Mouse (Mus musculus) thymus, adult 18-20 months (tissue): Measurements from ENCODE around the gene BC053393.
"Not testable (repeated sequence)": the region's sequence is repeated elsewhere in the genome, so short reads cannot be mapped to it uniquely, and the experiment has no call there.

Experiments
- DNase-seq, 2 experiments: peaks; one replicate each; pipeline ENCODE4 v3.0.0; 2022; ENCODE audit warnings: mixed read lengths in 2 of 2

The BC053393 gene

GRCm38 (mm10) chr11:46571327-46571726 lies at the start of gene BC053393:
BC053393 (plus strand) TSS chr11:46571536.
- no peak for DNase-seq

GRCm38 (mm10) chr11:46522719-46523118 lies 48.6 kb upstream of the BC053393 start:
- no peak for DNase-seq

- DNase-seq = no peak
Observed at GRCm38 (mm10) chr11:46523912-46524311, 47.4 kb upstream of the BC053393 start, which contains the start of gene Gm12169. Gm12169 (plus strand) TSS chr11:46524212.

- no peak for DNase-seq
Observed at GRCm38 (mm10) chr11:46530149-46530548, 41.2 kb upstream of the BC053393 start.

GRCm38 (mm10) chr11:46536978-46537377 lies 34.4 kb upstream of the BC053393 start:
- DNase-seq = no peak

- no peak for DNase-seq
Observed at GRCm38 (mm10) chr11:46543530-46543929, 27.8 kb upstream of the BC053393 start.

- no peak for DNase-seq
Observed at GRCm38 (mm10) chr11:46549721-46550120, 21.6 kb upstream of the BC053393 start.

GRCm38 (mm10) chr11:46552741-46553140 lies 18.6 kb upstream of the BC053393 start:
- DNase-seq = no peak

- no peak for DNase-seq
Observed at GRCm38 (mm10) chr11:46561096-46561495, 10.2 kb upstream of the BC053393 start.

GRCm38 (mm10) chr11:46564671-46565070 lies 6.7 kb upstream of the BC053393 start:
- DNase-seq = no peak

- no peak for DNase-seq
Observed at GRCm38 (mm10) chr11:46565967-46566366, 5.4 kb upstream of the BC053393 start.

GRCm38 (mm10) chr11:46569107-46569506 lies 2.2 kb upstream of the BC053393 start:
- no peak for DNase-seq

- no peak for DNase-seq
Observed at GRCm38 (mm10) chr11:46578771-46579281, 7.5 kb downstream of the BC053393 start.

- no peak for DNase-seq
Observed at GRCm38 (mm10) chr11:46580428-46580827, 9.1 kb downstream of the BC053393 start.

GRCm38 (mm10) chr11:46582741-46583140 lies 11.4 kb downstream of the BC053393 start:
- DNase-seq = no peak

- DNase-seq = no peak
Observed at GRCm38 (mm10) chr11:46592416-46592815, 21.1 kb downstream of the BC053393 start.

GRCm38 (mm10) chr11:46619929-46620328 lies 48.6 kb downstream of the BC053393 start:
- no peak for DNase-seq

- no peak for DNase-seq
Observed at GRCm38 (mm10) chr11:46620414-46621168, 49.3 kb downstream of the BC053393 start.

GRCm38 (mm10) chr11:46629211-46629795 lies 58.0 kb downstream of the BC053393 start, which contains the start of gene Dppa1:
Dppa1 (minus strand) TSS chr11:46629261.
- no peak for DNase-seq

- DNase-seq = no peak
Observed at GRCm38 (mm10) chr11:46631635-46632034, 60.3 kb downstream of the BC053393 start.

GRCm38 (mm10) chr11:46635516-46635915 lies 64.2 kb downstream of the BC053393 start:
- DNase-seq = not testable (repeated sequence)

GRCm38 (mm10) chr11:46636568-46636967 lies 65.2 kb downstream of the BC053393 start:
- DNase-seq = no peak
